Mouse (Mus musculus): ENCODE results near the gene Kdm6b.

Gene Kdm6b

DNA sequence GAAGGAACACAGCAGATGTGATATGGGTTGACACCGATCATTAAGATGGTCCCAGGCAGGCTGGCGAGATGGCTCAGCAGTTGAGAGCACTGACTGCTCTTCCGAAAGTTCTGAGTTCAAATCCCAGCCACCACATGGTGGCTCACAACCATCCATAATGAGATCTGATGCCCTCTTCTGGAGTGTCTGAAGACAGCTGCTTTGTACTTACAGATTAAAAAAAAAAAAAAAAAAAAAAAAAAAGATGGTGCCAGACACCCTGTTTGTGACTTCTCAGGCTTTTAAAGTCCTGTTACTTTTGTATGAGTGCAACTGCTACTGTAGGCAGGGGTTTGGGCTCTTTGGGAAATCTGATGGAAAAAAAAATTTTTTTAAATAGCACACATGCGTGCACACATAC is 24.8 kb downstream of the Kdm6b start:
- DNase-seq (ENCODE audit: low spot score) = no peak

DNA sequence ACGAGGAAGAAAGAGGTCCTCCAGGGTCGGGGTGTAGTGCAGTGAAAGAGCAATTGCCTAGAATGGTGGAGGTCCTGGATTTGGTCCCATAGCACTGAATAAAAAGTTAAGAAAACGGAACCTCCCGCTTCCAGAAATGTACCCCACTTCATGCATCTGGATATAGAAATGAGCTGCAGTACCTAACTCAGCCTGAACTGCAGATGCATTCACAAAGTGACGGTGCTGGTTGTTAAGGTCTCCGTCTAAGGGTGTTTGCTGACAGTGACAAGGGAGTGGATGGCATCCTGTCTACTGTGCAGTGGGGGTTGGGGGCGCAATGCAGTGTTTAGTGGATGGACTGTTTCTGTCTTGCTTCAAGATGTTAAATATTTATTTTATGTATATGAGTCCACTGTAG is 26.7 kb downstream of the Kdm6b start:
- no peak for DNase-seq (ENCODE audit: low spot score)

DNA sequence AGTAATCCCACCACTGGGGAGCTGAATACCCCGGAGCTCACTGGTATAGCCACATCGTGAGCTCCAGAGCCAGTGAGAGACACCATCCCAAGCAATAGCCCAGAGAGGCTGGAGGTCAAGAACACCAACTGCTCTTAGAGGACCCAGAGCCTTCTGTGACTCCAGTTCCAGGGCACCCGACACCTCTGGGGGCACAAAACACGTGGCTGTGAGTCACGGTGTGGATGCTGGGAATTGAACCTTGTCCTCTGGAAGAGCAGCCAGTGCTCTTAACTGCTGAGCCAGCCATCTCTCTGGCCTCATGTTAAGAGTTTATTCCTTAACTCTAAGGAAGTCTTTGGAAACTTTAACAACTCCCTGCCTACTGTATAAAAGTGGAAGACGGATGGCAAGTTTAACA is 28.5 kb downstream of the Kdm6b start:
- no peak for DNase-seq (ENCODE audit: low spot score)

DNA sequence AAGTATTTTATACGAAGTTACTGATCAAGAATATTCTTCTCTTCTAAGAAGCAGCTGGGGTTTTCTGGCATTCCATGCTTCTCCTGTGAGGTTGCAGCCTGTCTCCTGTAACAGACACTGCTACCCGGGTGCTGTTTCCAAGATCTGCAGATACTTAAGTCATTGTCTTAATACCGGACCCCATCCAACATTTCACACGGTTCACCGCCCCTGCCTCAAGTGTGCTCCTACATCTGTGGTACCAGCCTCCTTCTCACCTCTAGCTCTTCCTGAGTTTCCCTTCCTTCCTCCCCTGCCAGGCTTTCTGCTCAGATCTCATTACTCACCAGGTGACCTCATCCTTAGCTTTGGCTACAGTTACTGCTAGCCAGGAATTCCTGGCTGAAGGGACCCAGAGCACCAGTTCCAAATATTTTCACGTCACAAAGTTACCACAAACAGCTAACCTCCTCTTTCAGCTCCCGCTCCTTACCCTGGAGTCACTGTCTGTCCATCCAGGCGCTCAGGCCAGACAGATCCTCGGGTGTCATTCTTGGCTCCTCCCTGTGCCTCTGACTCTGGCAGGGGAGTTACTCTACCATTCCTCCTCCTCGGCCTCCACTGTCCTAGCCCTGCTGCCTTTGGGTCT is 30.9 kb downstream of the Kdm6b start:
- no peak for DNase-seq (ENCODE audit: low spot score)

DNA sequence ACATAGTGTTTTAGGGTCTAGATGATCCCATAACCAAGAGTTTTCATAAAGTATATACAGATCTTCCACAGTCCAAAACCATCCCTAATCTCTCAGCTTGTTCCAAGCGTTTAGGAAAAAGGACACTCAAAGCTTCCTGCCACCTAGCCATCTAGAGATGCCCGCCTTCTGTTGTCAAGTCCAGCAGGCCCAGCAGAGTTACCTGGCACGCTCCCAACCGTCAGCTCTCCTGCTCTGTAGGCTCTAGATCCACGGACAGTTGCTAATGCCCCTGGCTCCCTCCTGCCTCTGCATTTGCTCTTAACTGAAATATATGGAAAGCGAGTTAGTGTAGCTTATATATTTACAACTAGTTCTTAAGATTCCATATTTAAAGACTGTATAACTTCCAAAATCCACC is 32.1 kb downstream of the Kdm6b start:
- no peak for DNase-seq (ENCODE audit: low spot score)

DNA sequence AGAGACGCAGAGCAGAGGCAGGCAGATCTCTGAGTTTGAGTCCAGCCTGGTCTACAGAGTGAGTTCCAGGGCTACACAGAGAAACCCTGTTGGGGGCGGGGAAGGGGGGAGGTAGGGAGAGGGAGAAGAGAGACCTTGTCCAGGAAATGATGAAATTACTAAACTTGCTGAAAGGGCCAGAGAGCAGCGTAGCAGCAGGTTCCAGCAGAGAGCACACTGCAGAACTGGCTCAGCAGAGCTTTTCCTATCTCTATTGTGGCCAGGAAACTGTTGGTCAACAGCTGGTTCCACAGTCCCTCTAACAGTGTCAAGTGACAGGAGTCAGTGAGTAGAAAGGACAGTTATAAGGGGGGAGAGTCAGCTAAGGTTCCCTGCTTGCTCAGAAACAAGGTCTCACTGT is 33.9 kb downstream of the Kdm6b start:
- no peak for DNase-seq (ENCODE audit: low spot score)

DNA sequence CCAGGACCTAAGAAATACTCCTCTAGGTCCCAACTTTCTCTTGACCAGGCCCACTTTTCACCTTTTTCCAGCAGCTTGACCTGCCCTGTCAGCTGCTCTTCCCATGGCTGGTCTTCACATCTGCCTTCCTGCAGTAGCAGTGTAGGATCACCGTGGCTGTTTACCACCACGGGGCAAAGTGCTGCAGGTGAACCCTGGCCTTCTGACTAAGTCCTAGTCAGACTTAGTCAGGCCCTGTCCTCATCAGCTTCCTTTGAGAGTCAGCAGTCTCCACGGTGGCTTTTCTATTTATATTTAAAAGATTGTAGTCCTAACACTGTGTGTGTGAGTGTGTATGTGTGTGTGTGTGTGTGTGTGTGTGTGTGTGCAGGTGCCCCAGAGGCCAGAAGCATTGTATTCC is 35.7 kb downstream of the Kdm6b start:
- no peak for DNase-seq (ENCODE audit: low spot score)

DNA sequence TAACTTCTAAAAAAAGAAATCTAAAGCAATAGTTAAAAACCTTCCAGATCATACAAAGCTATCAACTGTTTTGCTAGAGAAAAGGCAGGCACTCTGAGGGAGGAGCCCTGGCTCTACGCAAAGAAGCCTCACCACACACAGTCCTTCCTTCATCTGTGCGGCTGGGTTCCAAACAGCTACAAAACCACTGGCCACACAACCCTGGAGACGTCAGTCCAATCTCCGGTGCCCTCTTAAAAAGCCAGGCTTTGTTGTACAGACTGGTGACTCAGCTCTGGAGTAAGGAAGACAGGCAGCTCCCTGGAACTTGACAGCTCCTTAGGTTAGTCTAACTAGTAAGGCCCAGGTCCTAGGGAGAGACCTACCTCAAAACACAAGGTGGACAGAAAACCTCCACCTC is 37.8 kb downstream of the Kdm6b start:
- DNase-seq (ENCODE audit: low spot score) = no peak

DNA sequence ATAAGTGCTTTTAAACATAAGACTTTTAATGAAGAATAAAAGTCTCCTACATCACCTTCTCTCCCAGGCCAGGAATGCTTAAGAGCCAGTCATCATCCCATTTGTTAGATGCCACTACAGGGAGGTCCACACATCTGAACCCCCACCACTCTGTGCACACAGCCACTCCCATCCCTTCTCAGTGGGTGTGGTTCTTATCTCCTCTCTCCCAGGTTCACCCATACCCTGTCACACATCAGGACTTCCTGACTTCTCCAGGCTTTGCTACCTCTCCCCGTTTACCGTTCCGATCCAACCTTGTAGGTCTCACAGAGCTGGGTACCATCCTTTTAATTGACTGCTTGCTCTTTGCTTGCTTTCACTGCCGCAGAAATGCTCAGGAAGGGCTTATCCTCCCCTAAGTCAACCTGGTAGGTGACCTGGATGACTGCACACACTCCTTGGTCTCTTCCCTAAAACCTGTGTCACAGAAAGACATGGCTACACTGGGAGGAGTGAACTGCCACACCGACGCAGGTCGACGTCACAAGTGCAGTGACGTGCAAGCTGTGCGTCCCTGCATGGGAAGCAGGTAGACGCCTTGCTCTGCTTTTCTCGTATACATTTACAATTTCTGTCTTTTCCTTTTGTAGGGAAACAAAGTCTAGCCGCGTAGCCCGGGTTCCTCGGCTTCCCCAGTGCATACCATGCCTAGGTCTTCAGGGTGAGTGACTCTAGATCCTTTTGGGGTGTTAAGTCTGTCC is 40.1 kb downstream of the Kdm6b start:
- DNase-seq (ENCODE audit: low spot score) = no peak

DNA sequence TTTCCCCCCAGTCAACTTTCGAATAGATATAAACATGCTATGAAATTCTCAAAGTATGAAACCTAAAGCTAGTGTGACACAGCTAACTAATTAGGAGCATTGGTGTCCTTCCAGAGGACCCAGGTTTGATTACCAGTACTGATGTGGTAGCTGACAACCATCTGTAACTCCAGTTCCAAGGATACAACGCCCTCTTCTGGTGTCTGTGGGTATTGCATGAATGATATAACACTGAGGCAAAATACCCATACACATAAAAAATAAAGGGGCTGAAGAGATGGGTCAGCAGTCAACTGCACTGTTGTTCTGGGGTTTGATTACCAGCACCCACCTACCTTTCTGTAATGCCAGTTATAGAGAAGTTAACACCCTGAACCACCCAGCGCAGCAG is 40.7 kb downstream of the Kdm6b start:
- DNase-seq (ENCODE audit: low spot score) = peak; percentile 37

DNA sequence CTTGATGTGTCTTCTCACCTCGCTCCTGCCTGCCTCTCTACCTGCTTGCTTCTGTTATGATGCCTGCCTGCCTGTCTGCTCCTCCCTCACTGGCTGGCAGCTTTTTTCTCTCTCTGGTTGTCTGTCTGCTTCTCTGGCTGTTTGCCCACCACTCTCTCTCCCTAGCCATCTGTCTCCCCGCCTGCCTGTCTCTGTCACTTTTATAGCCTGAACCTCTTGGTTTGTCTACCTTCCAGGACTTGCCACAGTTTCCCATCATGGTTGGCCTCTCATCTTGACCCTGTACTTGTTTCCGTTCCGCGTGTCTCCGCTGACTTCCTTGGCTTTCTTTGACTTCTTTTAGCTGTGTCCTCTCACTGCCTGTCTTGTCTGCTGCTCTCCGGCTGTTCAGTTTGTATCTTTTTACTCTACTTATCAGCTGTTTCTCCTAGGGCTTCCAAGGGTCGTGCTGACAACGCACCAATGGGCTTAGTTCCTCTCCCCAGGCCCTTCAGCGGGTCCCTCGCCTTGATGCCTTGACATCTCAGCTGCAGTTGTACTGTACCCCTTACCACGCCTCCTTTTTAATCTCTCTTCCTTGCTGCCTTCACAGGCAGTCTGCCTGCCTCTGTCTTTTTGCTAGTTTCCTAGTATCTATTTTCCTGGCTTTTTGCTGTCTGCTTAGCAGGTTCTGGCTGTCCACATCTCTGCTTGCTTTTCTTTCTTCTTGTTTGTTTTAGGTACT is 41.3 kb downstream of the Kdm6b start:
- DNase-seq (ENCODE audit: low spot score) = peak; percentile 22

DNA sequence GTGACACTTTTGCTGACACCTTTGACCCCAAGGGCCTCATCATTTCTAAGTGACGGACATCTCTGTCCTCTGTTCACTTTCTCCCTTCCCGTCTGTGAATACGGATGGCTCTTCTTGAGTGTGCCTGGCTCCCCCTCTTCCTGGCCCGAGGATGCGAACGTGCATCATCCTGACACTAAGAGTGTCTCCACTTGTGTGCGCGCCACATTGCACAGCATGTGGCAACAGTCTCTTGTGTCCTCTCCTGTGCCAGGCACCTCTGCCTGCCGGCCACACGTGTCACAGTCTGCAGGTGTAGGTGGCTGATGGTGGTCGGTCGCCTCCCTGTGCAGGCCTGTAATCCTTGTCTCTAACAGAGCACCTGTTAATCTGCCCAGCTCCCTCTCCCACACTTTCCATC is 41.9 kb downstream of the Kdm6b start:
- peak; percentile 33 for DNase-seq (ENCODE audit: low spot score)

DNA sequence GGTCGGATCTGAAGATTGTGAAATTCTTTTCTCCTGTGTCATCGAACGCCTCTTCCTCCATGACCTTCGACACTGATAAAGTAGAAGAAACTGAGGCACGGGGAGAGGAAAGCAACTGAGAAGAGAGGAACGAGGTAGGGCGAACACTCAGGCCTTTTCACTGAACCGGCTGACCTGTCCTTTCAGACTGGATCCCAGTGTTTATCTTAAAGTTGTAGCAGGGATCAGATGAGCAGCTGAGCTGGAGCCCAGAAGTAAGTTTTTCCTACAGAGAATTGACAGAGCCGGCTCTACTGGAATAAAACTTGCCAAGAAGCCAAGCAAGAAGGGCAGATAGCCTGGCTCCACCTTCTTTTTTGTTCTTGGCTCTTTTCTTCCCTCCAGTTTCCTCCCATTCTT is 42.7 kb downstream of the Kdm6b start:
- peak; percentile 46 for DNase-seq (ENCODE audit: low spot score)

DNA sequence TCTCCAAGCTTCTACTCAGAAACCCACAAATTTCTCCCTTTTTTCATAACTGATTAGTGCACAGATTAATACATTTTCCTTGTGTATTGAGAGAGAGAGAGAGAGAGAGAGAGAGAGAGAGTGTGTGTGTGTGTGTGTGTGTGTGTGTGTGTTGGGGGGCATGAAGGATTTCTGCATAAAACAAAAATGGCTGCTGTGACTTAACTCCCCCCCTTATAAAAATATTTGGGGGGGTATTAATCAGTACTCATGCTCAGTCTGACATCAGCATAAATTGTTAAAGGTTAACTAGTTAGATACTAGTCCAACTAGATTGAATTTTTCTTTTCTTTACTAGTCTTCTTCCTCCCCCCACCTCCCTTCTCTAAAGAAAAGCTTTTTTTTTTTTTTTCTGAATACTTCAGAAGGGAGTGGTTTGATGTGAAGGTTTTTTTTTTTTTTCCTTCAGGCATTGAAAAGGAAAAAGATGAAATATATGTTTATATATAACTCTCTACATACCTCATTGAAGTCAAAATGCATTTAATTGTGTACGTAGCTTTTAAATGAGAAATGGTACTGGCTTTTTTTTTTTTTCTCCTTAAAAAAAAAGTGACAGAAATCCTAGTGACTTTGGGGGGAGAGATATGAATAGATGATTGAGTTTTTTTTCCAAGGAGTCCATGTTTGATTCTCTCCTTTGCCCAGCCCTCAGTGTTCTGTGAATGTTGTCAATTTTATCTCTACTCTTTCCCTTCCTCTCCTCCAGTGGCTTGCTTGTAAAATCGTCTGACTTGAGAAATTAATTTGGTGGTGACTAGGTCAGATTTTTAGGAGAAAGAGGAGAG is 43.3 kb downstream of the Kdm6b start:
- peak; percentile 49 for DNase-seq (ENCODE audit: low spot score)

DNA sequence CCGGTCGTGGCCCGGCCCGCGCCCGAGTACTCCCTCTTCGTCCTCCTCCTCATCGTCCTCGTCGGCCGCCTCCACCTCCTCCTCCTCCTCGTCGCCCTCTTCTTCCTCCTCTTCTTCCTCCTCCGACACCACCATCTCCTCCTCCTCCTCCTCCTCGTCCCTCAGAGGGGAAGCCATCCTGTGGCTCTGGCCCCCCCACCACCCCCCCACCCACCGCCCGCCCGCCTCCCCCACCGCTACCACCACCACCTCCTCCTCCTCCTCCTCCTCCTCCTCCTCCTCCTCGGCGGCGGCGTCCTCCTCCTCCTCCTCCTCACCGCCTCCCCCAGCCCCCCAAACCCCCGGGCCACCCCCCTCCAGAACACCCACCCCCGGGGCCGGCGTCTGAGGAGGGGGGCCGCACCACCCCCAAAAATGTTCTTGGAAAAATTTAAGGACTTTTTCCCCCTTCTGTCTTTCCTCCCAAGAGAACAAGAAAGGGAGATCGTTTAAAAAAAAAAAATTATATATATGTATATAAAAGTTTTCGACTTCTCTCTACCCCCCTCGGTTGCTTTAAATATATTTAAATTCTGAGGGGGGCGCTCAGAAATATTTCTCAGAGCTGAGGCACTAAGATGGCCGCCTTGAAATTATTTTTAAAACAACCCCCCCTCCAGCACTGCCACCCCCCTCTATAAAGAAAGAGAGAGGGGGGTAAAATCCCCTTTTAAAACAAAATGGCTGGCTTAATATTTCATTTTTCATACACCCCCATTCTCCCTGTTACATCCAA is 44.1 kb downstream of the Kdm6b start, which contains the start of gene Chd3:
Chd3 (minus strand) TSS at position 192 of the 775 bp plus-strand sequence.
- DNase-seq (ENCODE audit: low spot score) = peak; percentile 46

DNA sequence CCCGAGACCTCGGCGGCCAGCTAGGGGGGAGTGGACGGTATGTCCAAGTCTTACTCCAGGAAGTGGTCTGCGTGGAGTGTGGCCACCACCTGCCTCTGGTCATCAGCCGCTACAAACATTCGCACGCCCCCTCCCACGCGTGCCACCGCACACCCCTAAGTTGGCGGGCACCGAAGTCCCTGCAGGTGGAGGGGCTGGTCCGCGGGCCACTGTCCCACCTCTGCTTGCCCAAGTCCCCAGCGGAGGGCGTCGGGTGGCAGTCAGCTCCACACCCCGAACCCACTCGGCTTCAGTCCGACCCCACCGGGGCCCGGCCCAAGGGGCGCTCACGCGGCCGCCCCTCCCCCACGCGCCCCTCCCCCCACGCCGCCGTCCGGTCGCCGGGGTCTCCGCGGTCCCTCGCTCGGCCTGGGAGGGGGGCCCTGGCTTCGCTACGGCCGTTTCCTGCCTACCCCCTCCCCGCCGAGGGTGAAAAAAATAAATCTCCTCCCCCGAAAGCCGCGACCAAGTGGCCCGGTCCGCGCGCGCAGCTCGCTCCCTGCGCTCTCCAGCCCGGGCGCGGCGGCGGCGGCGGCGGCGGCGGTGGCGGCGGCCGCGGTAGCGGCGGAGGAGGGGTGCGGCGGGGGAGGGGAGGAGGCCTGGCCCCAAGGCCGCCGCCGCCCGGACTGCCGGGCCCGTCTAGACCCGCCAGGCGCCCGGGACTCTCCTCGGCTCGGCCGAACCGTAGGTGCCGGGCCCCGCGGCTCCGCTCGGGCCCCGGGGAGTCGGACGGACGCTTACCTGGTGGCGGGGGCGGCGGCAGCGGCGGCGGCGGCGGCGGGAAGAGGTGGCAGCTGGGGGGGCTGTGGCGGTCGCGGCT is 44.9 kb downstream of the Kdm6b start:
- DNase-seq (ENCODE audit: low spot score) = peak; percentile 60

DNA sequence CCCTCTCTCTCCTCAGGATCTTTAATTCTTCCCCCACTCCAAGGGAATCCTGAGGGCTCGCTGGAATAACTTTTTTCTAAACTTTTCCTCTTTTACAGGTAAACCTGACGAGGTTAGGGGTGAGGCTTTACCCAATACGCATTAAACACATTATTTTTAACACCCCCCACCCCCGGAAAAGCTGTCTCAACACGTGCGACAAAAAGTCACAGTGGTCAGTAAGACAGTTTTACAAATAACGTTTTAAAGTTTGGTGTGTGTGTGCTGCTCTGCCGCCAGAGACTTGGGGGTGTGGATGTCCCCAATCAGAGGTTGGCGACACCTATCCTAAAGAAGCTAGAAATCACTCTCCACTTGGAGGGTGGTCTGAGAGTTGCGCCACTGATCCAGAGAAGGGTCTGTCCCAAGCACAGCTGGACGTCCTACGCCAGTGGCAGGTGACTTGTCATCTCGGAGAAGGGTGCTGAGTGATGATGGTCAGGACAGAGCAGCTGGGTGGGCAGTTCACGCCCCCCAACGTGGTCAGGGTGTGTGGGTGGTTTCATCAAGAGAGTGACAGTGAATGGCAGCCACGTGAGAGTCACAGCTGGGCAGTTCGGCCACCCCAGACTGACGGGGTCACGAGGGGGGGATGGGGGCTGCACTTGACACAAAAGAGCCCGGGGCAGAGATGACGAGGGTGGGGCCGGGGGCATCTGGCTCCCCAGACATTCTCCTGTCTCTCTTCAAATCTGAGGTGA is 45.7 kb downstream of the Kdm6b start:
- peak; percentile 82 for DNase-seq (ENCODE audit: low spot score)

DNA sequence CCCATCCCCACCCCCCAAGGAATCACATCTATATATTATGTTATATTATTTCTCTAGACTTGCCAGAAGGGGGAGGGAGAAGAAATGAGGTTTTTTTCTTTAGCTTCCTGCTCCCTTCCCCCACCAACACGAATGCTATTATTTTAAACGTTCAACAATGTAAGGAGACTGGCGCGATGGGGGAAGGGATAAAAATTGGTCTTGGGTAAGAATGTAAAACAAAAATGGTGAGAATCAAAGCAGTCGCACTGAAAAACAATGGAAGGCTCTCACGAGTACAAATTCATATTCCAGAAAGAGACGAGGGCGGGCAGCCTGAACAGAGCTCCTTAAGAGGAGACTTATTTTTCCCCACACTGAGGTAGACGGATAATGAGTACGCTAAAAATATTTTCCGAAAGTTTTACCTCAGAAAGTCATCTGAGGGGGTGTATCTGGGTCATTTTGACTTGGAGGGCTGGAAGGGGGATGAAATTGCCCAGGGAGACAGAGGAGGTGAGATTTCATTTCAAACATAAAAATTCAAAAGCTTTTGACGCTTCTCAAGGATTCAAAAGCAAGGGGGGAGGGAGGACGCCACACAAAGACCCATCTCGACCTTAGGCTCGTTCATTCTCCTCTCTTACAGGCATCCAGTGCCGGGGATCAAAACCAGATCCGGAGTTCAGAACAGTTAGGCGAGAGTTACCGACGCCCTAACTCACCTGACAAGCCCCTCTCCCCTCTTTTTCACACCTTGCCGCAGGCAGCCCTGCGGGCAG is 46.4 kb downstream of the Kdm6b start:
- peak; percentile 77 for DNase-seq (ENCODE audit: low spot score)
